Mouse (Mus musculus) heart, embryonic 15.5 days (tissue): Measurements from ENCODE around the gene Asb12. TPM values are rescaled to one million over a fixed set of nuclear protein-coding genes. Genes with fewer than 3 reads are reported as not detected.

Experiments
- ATAC-seq: fragments of 200-750 bp; cut with Nextera tagmentation; replicated peaks from 2 replicates; pipeline ENCODE4 v1.8.0; 2017; ENCODE audit warnings: low read depth, moderate TSS enrichment; ENCODE audit not compliant: insufficient number of reproducible peaks, insufficient read depth, low FRiP score
- H3K27ac ChIP-seq: fragments of 300-500 bp; sonication (generic); 2 replicates; pipeline ENCODE4 v1.5.1; 2015; ENCODE audit warnings: mild to moderate bottlenecking, inconsistent platforms
- H3K27me3 ChIP-seq: fragments of 300-500 bp; sonication (generic); 2 replicates; pipeline ENCODE4 v1.6.1; 2015; ENCODE audit warnings: inconsistent platforms
- H3K36me3 ChIP-seq: fragments of 300-500 bp; sonication (generic); 2 replicates; pipeline ENCODE4 v1.6.1; 2015; ENCODE audit warnings: mild to moderate bottlenecking, inconsistent platforms
- H3K4me1 ChIP-seq: fragments of 300-500 bp; sonication (generic); replicated peaks from 2 replicates; pipeline ENCODE4 v1.6.1; 2015; ENCODE audit warnings: inconsistent platforms
- H3K4me2 ChIP-seq: fragments of 300-500 bp; sonication (generic); 2 replicates; pipeline ENCODE4 v1.6.1; 2015; ENCODE audit warnings: inconsistent platforms, mild to moderate bottlenecking, moderate library complexity
- H3K4me3 ChIP-seq: fragments of 300-500 bp; sonication (generic); 2 replicates; pipeline ENCODE4 v1.5.1; 2015; ENCODE audit warnings: mild to moderate bottlenecking, inconsistent platforms
- H3K9ac ChIP-seq: fragments of 300-500 bp; sonication (generic); 2 replicates; pipeline ENCODE4 v1.6.1; 2015; ENCODE audit warnings: mild to moderate bottlenecking, inconsistent platforms
- H3K9me3 ChIP-seq: fragments of 300-500 bp; sonication (generic); replicated peaks from 2 replicates; pipeline ENCODE4 v1.6.1; 2016; ENCODE audit warnings: inconsistent platforms
- WGBS: fragments of 180-500 bp; shearing (Covaris S2); methylation state at CpG from one replicate; pipeline ENCODE4 v1.1.7; 2015; ENCODE audit warnings: mixed read lengths; 5-methylcytosine and 5-hydroxymethylcytosine counted together
- polyA plus RNA-seq: library from polyadenylated mRNA; unstranded; fragments of >200 nt; fragmentation: Nextera tagmentation; extraction: Ambion mirVana; gene quantifications from 2 replicates; pipeline ENCODE4 v1.2.1, GENCODE M21; 2015

Asb12 gene
- polyA plus RNA-seq, 1 experiment from 2014 or later = 4.3 TPM

GRCm38 (mm10) chrX:95442261-95442660 is 115.5 kb downstream of the Asb12 start:
- peak overlapping the region; percentile 37; the same call in 1 of the 2 replicates for H3K27ac ChIP-seq

GRCm38 (mm10) chrX:95441290-95441689 is 116.5 kb downstream of the Asb12 start:
- no peak for ATAC-seq
- Histone ChIP-seq H3K36me3 (no peaks in the 10 kb centered on the region), H3K9me3 (no peaks in the 10 kb centered on the region), H3K27me3 (no peaks in the 10 kb centered on the region), H3K4me2 (no peak overlapping the region), H3K9ac (no peak overlapping the region), H3K4me3 (no peak overlapping the region), H3K27ac (no peak overlapping the region), H3K4me1 (peaks cover 14% of the 10 kb centered on the region)

More at GRCm38 (mm10) chrX:95442261-95442660, 115.5 kb downstream of the Asb12 start:
- 41% methylated on average over 1 of the region's 1 CpGs for WGBS
- H3K36me3 ChIP-seq = no peaks in the 10 kb centered on the region
- no peaks in the 10 kb centered on the region for H3K27me3 ChIP-seq
- H3K4me2 ChIP-seq = peak overlapping the region; percentile 69; the same call in 1 of the 2 replicates
- H3K9ac ChIP-seq = no peak overlapping the region
- no peak overlapping the region for H3K4me3 ChIP-seq
- no peak for ATAC-seq
- H3K9me3 ChIP-seq = no peaks in the 10 kb centered on the region
- peaks cover 14% of the 10 kb centered on the region for H3K4me1 ChIP-seq

- no peaks in the 10 kb centered on the region for H3K9me3 ChIP-seq
- no peak overlapping the region for H3K4me2 ChIP-seq
- H3K27ac ChIP-seq = no peak overlapping the region
- no peaks in the 10 kb centered on the region for H3K36me3 ChIP-seq
- no peak overlapping the region for H3K4me3 ChIP-seq
- H3K4me1 ChIP-seq = peaks cover 14% of the 10 kb centered on the region
- no peaks in the 10 kb centered on the region for H3K27me3 ChIP-seq
- no peak overlapping the region for H3K9ac ChIP-seq
- 83% methylated on average over 4 of the region's 4 CpGs for WGBS
- ATAC-seq = no peak
These were observed 119.3 kb downstream of the Asb12 start for GRCm38 (mm10) chrX:95438491-95438890.

GRCm38 (mm10) chrX:95437236-95437635 is 120.6 kb downstream of the Asb12 start:
- Histone ChIP-seq H3K27me3 (no peaks in the 10 kb centered on the region), H3K27ac (no peak overlapping the region), H3K4me1 (peaks cover 8% of the 10 kb centered on the region), H3K9me3 (no peaks in the 10 kb centered on the region), H3K4me3 (no peak overlapping the region), H3K4me2 (no peak overlapping the region), H3K36me3 (no peaks in the 10 kb centered on the region), H3K9ac (no peak overlapping the region)
- 89% methylated on average over 1 of the region's 1 CpGs for WGBS
- no peak for ATAC-seq

Other genes with a start within 250 kb of the Asb12 start
- 5.6 and 6.9 TPM in 2 replicates for gene Amer1, start 113.1 kb downstream of the Asb12 start, polyA plus RNA-seq
- gene Pfn5, start 117 bp upstream of the Asb12 start, polyA plus RNA-seq = not detected in 2 replicates
- 6.2 and 7.6 TPM in 2 replicates for gene Zc4h2, start 100.5 kb upstream of the Asb12 start, polyA plus RNA-seq
- gene Zc3h12b, start 153.7 kb upstream of the Asb12 start, polyA plus RNA-seq = 1.0 and 1.5 TPM in 2 replicates